Mouse (Mus musculus) liver, adult 2 months (tissue): Measurements from ENCODE around the gene Gm20388. TPM values are rescaled to one million over a fixed set of nuclear protein-coding genes. Genes with fewer than 3 reads are reported as not detected.

Experiments used
- DNase-seq: peaks from one replicate; pipeline ENCODE4 v3.0.0-alpha.2; 2011; ENCODE audit warnings: low read depth, low spot score; ENCODE audit errors: extremely low read depth
- H3K27ac ChIP-seq: fragments of 200-500 bp; replicated peaks from 2 replicates; pipeline ENCODE4 v1.5.1; 2012; ENCODE audit warnings: low read depth, mild to moderate bottlenecking, control low read depth, inconsistent platforms, low read length; ENCODE audit not compliant: insufficient read depth
- H3K27me3 ChIP-seq: fragments of 200-500 bp; 2 replicates; pipeline ENCODE4 v1.6.1; 2012; ENCODE audit warnings: mild to moderate bottlenecking, moderate library complexity, low read length, inconsistent platforms; ENCODE audit not compliant: control insufficient read depth, insufficient read depth
- H3K36me3 ChIP-seq: fragments of 200-500 bp; 2 replicates; pipeline ENCODE4 v1.6.1; 2012; ENCODE audit warnings: low read length, inconsistent platforms; ENCODE audit not compliant: control insufficient read depth, insufficient read depth
- H3K4me1 ChIP-seq: fragments of 200-500 bp; 2 replicates; pipeline ENCODE4 v1.6.1; 2011; ENCODE audit warnings: low read length; ENCODE audit not compliant: control insufficient read depth, insufficient read depth
- H3K4me3 ChIP-seq: fragments of 200-500 bp; 2 replicates; pipeline ENCODE4 v1.5.1; 2011; ENCODE audit warnings: low read depth, mild to moderate bottlenecking, control low read depth, low read length, moderate library complexity; ENCODE audit not compliant: insufficient read depth
- H3K79me2 ChIP-seq: fragments of 200-500 bp; 2 replicates; pipeline ENCODE4 v1.6.1; 2012; ENCODE audit warnings: inconsistent platforms, mild to moderate bottlenecking, low read length, moderate library complexity; ENCODE audit not compliant: control insufficient read depth, insufficient read depth
- H3K9ac ChIP-seq: fragments of 200-500 bp; 2 replicates; pipeline ENCODE4 v1.6.1; 2012; ENCODE audit warnings: low read depth, mild to moderate bottlenecking, control low read depth, inconsistent platforms, low read length
- CTCF ChIP-seq: fragments of 200-500 bp; IDR thresholded peaks from 2 replicates; pipeline ENCODE4 v1.5.1; 2011; ENCODE audit warnings: low read depth, low read length, control low read depth
- POLR2A ChIP-seq: fragments of 200-500 bp; IDR thresholded peaks from 2 replicates; pipeline ENCODE4 v1.6.1; 2011; ENCODE audit warnings: low read length, control low read depth; ENCODE audit not compliant: insufficient read depth; ENCODE audit errors: extremely low read depth
- WGBS: fragments of 180-500 bp; shearing (Covaris S2); methylation state at CpG from one replicate; pipeline ENCODE4 v1.1.7; 2018; 5-methylcytosine and 5-hydroxymethylcytosine counted together
- polyA plus RNA-seq: library from polyadenylated mRNA; depleted of rRNA; stranded (reverse); fragments of >200 nt; gene quantifications from 2 replicates; pipeline ENCODE4 v1.2.3, GENCODE M21; 2012
- total RNA-seq: library from RNA; depleted of rRNA; stranded (reverse); fragments of >200 nt; gene quantifications from 2 replicates; pipeline ENCODE4 v1.2.3, GENCODE M21; 2014

Gm20388 gene
- total and polyA plus RNA-seq, 2 experiments: 6.4 to 19.9 TPM

- no peaks in the 10 kb centered on the region for H3K27me3 ChIP-seq
- no peak overlapping the region; the same call in 1 of the 2 replicates for H3K4me3 ChIP-seq
- TF ChIP-seq CTCF (no peak), POLR2A (no peak)
- H3K4me1 ChIP-seq: peaks cover 21% of the 10 kb centered on the region
- peaks cover 4% of the 10 kb centered on the region; the same call in 1 of the 2 replicates for H3K79me2 ChIP-seq
- peak; percentile 85 for DNase-seq
- peak overlapping the region; percentile 86 for H3K27ac ChIP-seq
- 25% methylated on average over 5 of the region's 5 CpGs for WGBS
- H3K9ac ChIP-seq: peak overlapping the region; percentile 42
- H3K36me3 ChIP-seq: peaks cover 7% of the 10 kb centered on the region; the same call in 1 of the 2 replicates
These were observed 2093.5 kb downstream of the Gm20388 start for GRCm38 (mm10) chr8:122004131-122004530.

GRCm38 (mm10) chr8:122005422-122006204 lies 2095.0 kb downstream of the Gm20388 start:
- Histone ChIP-seq H3K9ac (no peak overlapping the region), H3K36me3 (peaks cover 7% of the 10 kb centered on the region; the same call in 1 of the 2 replicates)

GRCm38 (mm10) chr8:122006688-122007484 lies 2096.2 kb downstream of the Gm20388 start:
- WGBS: 94% methylated on average over 13 of the region's 13 CpGs
- H3K36me3 ChIP-seq: peaks cover 7% of the 10 kb centered on the region; the same call in 1 of the 2 replicates
- H3K27ac ChIP-seq: no peak overlapping the region
- H3K27me3 ChIP-seq: no peaks in the 10 kb centered on the region
- DNase-seq: no peak
- H3K79me2 ChIP-seq: peaks cover 4% of the 10 kb centered on the region; the same call in 1 of the 2 replicates
- no peak overlapping the region for H3K9ac ChIP-seq
- no peak overlapping the region for H3K4me3 ChIP-seq
- peaks cover 13% of the 10 kb centered on the region for H3K4me1 ChIP-seq
- TF ChIP-seq POLR2A: no peak
- TF ChIP-seq CTCF: no peak

More at GRCm38 (mm10) chr8:122005422-122006204, 2095.0 kb downstream of the Gm20388 start:
- Histone ChIP-seq H3K79me2 (peaks cover 4% of the 10 kb centered on the region; the same call in 1 of the 2 replicates), H3K27me3 (no peaks in the 10 kb centered on the region), H3K4me1 (peaks cover 13% of the 10 kb centered on the region), H3K27ac (no peak overlapping the region), H3K4me3 (no peak overlapping the region)
- WGBS: 93% methylated on average over 25 of the region's 25 CpGs
- no peak for TF ChIP-seq POLR2A
- no peak for DNase-seq

- 96% methylated on average over 5 of the region's 5 CpGs for WGBS
- H3K27ac ChIP-seq: no peak overlapping the region
- TF ChIP-seq CTCF (no peak), POLR2A (no peak)
- H3K4me1 ChIP-seq: peaks cover 13% of the 10 kb centered on the region
- no peaks in the 10 kb centered on the region for H3K27me3 ChIP-seq
- no peak for DNase-seq
- H3K36me3 ChIP-seq: peaks cover 7% of the 10 kb centered on the region; the same call in 1 of the 2 replicates
- H3K79me2 ChIP-seq: peaks cover 4% of the 10 kb centered on the region; the same call in 1 of the 2 replicates
- no peak overlapping the region for H3K9ac ChIP-seq
- H3K4me3 ChIP-seq: no peak overlapping the region
These were observed 2097.8 kb downstream of the Gm20388 start for GRCm38 (mm10) chr8:122008395-122008794.

GRCm38 (mm10) chr8:122010638-122011037 lies 2100.0 kb downstream of the Gm20388 start:
- WGBS: 97% methylated on average over 5 of the region's 5 CpGs
- TF ChIP-seq CTCF: no peak
- no peak for TF ChIP-seq POLR2A
- DNase-seq: no peak
- Histone ChIP-seq H3K4me3 (no peak overlapping the region), H3K27me3 (no peaks in the 10 kb centered on the region), H3K79me2 (no peaks in the 10 kb centered on the region), H3K27ac (no peak overlapping the region), H3K9ac (no peak overlapping the region), H3K36me3 (peaks cover 7% of the 10 kb centered on the region; the same call in 1 of the 2 replicates), H3K4me1 (peaks cover 7% of the 10 kb centered on the region)
